ENCODE assay signal across 7 mouse cellular contexts in the genomic region with DNA sequence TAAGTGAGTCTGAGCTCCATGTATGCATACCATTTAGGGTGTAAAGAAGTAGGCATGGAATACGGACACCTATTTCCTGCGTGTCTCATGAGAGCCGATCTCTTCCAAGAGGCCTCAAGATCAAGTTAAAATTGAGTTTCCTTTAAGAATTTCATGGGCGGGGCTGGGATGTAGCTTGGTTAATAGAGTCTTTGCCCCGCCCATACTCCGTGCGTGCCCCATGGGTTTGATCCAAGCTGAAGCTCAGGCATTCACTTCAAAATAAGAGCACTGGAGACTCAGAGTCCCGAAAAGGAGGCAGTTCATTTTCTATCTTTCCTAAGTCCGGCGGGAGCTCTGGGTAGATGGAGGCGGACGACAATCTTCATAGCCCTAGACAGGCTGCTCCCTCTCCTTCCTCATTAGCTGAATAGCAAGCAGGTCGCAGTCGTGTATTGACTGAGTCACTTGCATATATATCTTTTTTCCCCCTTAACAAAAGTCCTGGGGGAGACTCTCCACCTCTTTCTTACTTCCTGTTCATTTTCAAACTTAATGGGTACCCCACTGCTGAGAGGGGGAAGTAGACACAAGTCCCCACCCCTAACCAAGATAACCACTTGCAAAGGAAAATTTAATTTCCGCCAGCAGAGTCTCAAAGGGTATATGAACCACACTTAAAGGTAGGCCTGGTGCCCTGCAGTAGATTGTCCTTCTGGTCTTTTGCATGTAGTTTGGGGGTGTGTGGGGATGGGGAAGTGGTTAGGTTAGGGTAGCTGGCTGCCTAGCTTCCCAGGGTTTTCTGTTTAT.
DNase-seq lines count a peak whose midpoint lies in the region; ATAC-seq and TF ChIP-seq lines count a peak whose summit lies in the region.

No protein-coding gene starts in this region.

- no peak overlapping the region for H3K9ac ChIP-seq in intestine, postnatal 0 days (ENCODE audit: low read depth, low read length)
- no peak overlapping the region for H3K9ac ChIP-seq in liver, postnatal 0 days (replicated peaks)

- peak overlapping the region; percentile 27; the same call in 1 of the 2 replicates for H3K4me2 ChIP-seq in intestine, postnatal 0 days (replicated peaks; ENCODE audit: low read depth)
- H3K4me2 ChIP-seq in liver, postnatal 0 days (ENCODE audit: low read depth, low read length) = peak overlapping the region; percentile 40; the same call in 1 of the 2 replicates

- H3K27ac ChIP-seq in intestine, postnatal 0 days (ENCODE audit: low read depth, low read length) = no peak overlapping the region
- no peak overlapping the region for H3K27ac ChIP-seq in liver, postnatal 0 days (ENCODE audit: low read depth)
- H3K27ac ChIP-seq in left cerebral cortex, adult 2 months = no peak overlapping the region

- no peak for TF ChIP-seq EP300 in liver, postnatal 0 days (IDR thresholded peaks at IDR 0.05; ENCODE audit: low read depth)

- peak; percentile 95 for DNase-seq in R1 (ENCODE audit: low read depth, low spot score)
- peak; percentile 75 for DNase-seq in c-Kit-positive CD71-positive TER-119-negative erythroid progenitor cells, embryonic 14.5 days (ENCODE audit: low read depth)
- DNase-seq in gastrocnemius, postnatal 14 days = peak; percentile 14
- DNase-seq in liver, postnatal 0 days = peak; percentile 39
- peak; percentile 25 for DNase-seq in retina, postnatal 7 days (ENCODE audit: low read depth, low spot score)
- no peak for DNase-seq in left cerebral cortex, adult 2 months (ENCODE audit: extremely low spot score in 1 of 2, low spot score in 2 of 2)

- H3K4me3 ChIP-seq in intestine, postnatal 0 days (ENCODE audit: low read depth, low read length) = no peak overlapping the region
- no peak overlapping the region for H3K4me3 ChIP-seq in liver, postnatal 0 days (ENCODE audit: low read depth, low read length)
- no peak overlapping the region for H3K4me3 ChIP-seq in left cerebral cortex, adult 2 months

- WGBS in intestine, postnatal 0 days = 26% methylated on average over 15 of the region's 15 CpGs
- 33% methylated on average over 15 of the region's 15 CpGs for WGBS in liver, postnatal 0 days (ENCODE audit: insufficient replicate concordance)

- no peaks in the 10 kb centered on the region for H3K9me3 ChIP-seq in intestine, postnatal 0 days (ENCODE audit: control insufficient read depth)
- no peaks in the 10 kb centered on the region for H3K9me3 ChIP-seq in liver, postnatal 0 days (ENCODE audit: low read length)

- no peaks in the 10 kb centered on the region for H3K4me1 ChIP-seq in intestine, postnatal 0 days (replicated peaks; ENCODE audit: control insufficient read depth, insufficient read depth, low read length)
- H3K4me1 ChIP-seq in liver, postnatal 0 days (ENCODE audit: insufficient read depth) = no peaks in the 10 kb centered on the region

- no peaks in the 10 kb centered on the region for H3K36me3 ChIP-seq in intestine, postnatal 0 days (ENCODE audit: control insufficient read depth, insufficient read depth)
- no peaks in the 10 kb centered on the region for H3K36me3 ChIP-seq in liver, postnatal 0 days (replicated peaks; ENCODE audit: insufficient read depth, low read length)

- no peak for TF ChIP-seq CTCF in intestine, postnatal 0 days (IDR thresholded peaks at IDR 0.05; ENCODE audit: low read depth)
- TF ChIP-seq CTCF in liver, postnatal 0 days (IDR thresholded peaks at IDR 0.05; ENCODE audit: low read depth) = no peak
- no peak for TF ChIP-seq CTCF in left cerebral cortex, adult 2 months (IDR thresholded peaks at IDR 0.05)

- no peak for ATAC-seq in intestine, postnatal 0 days
- ATAC-seq in liver, postnatal 0 days = peak; percentile 77

- intact Hi-C loops in gastrocnemius, postnatal 14 days (cut with DNase I; ENCODE audit: low total_unique reads) = no loop called here
- intact Hi-C loops in left cerebral cortex, adult 2 months (cut with DNase I) = no loop called here

- no peaks in the 10 kb centered on the region for H3K27me3 ChIP-seq in intestine, postnatal 0 days (replicated peaks; ENCODE audit: control insufficient read depth, insufficient read depth, low read length)
- no peaks in the 10 kb centered on the region for H3K27me3 ChIP-seq in liver, postnatal 0 days (ENCODE audit: insufficient read depth, low read length)

Comparison
In these comparisons a context has a peak if more than half of its experiments do, and no peak if none do; other contexts are left out.
1. DNase-seq: peak in R1 (single experiment), c-Kit-positive CD71-positive TER-119-negative erythroid progenitor cells, embryonic 14.5 days (single experiment), gastrocnemius, postnatal 14 days (single experiment), liver, postnatal 0 days (single experiment) and retina, postnatal 7 days (single experiment); none in left cerebral cortex, adult 2 months (0 of 2).